Mouse (Mus musculus) Muller cell, postnatal 12 days (primary cell): ENCODE results near the gene Tmem44.
A peak's percentile ranks its signal among the peaks of the same experiment; 100 is the strongest.

ENCODE experiments used
- DNase-seq: peaks from one replicate; pipeline ENCODE4 v3.0.0-alpha.2; 2015; ENCODE audit errors: inconsistent ontology term

Gene Tmem44

GRCm38 (mm10) chr16:30518635-30519034, 32.0 kb downstream of the Tmem44 start:
- DNase-seq: peak; percentile 74

GRCm38 (mm10) chr16:30517666-30518283, 32.9 kb downstream of the Tmem44 start:
- no peak for DNase-seq

GRCm38 (mm10) chr16:30516993-30517392, 33.6 kb downstream of the Tmem44 start:
- no peak for DNase-seq

GRCm38 (mm10) chr16:30515418-30515817, 35.2 kb downstream of the Tmem44 start:
- DNase-seq: no peak

- DNase-seq: peak; percentile 92
Measured at GRCm38 (mm10) chr16:30513050-30514024, 37.3 kb downstream of the Tmem44 start.

- DNase-seq: no peak
Measured at GRCm38 (mm10) chr16:30512375-30513049, 38.1 kb downstream of the Tmem44 start.

GRCm38 (mm10) chr16:30511563-30512340, 38.9 kb downstream of the Tmem44 start:
- no peak for DNase-seq

- DNase-seq: peak; percentile 93
Measured at GRCm38 (mm10) chr16:30510504-30511451, 39.9 kb downstream of the Tmem44 start.

- DNase-seq: no peak
Measured at GRCm38 (mm10) chr16:30510091-30510490, 40.6 kb downstream of the Tmem44 start.

GRCm38 (mm10) chr16:30509340-30509739, 41.3 kb downstream of the Tmem44 start:
- DNase-seq: no peak

GRCm38 (mm10) chr16:30508738-30509137, 41.9 kb downstream of the Tmem44 start:
- DNase-seq: no peak

- DNase-seq: no peak
Measured at GRCm38 (mm10) chr16:30507120-30507519, 43.5 kb downstream of the Tmem44 start.

- DNase-seq: peak; percentile 54
Measured at GRCm38 (mm10) chr16:30505311-30506031, 45.2 kb downstream of the Tmem44 start.

- no peak for DNase-seq
Measured at GRCm38 (mm10) chr16:30504856-30505255, 45.8 kb downstream of the Tmem44 start.

- DNase-seq: no peak
Measured at GRCm38 (mm10) chr16:30503958-30504357, 46.7 kb downstream of the Tmem44 start.

- peak; percentile 76 for DNase-seq
Measured at GRCm38 (mm10) chr16:30502221-30502891, 48.3 kb downstream of the Tmem44 start.

- DNase-seq: no peak
Measured at GRCm38 (mm10) chr16:30501621-30502020, 49.0 kb downstream of the Tmem44 start.

GRCm38 (mm10) chr16:30500223-30500622, 50.4 kb downstream of the Tmem44 start:
- no peak for DNase-seq
